18 mouse cellular contexts compared by ENCODE assay signal in genomic region chrX:77573743-77574142, GRCm38 (mm10).
"Had no signal": no experiment of that assay in that cellular context is flagged by ENCODE, and none has a peak within 500 bp of the region (broad histone marks: within the 10 kb centered on the region; RNA-seq: fewer than 3 reads in every experiment).

No protein-coding gene starts in this region.

- H3K36me3 ChIP-seq: liver, embryonic 13.5 days; midbrain, embryonic 13.5 days; neural tube, embryonic 15.5 days had no signal

- H3K4me2 ChIP-seq: liver, embryonic 13.5 days; midbrain, embryonic 13.5 days; neural tube, embryonic 15.5 days had no signal

- H3K4me3 ChIP-seq: layer of hippocampus, adult 2 months; liver, embryonic 13.5 days; midbrain, embryonic 13.5 days; neural tube, embryonic 15.5 days had no signal

- DNase-seq: kidney, adult 2 months; kidney, postnatal 25 days; layer of hippocampus, adult 9-11 months; liver, embryonic 13.5 days; lung, adult 2 months; lung, postnatal 14 days; lung, postnatal 4 days; right cerebral cortex, adult 18-20 months; right cerebral cortex, postnatal 14 days; right cerebral cortex, postnatal 4 days; thymus, adult 2 months; thymus, postnatal 14 days; thymus, postnatal 4 days had no signal

- H3K9ac ChIP-seq: liver, embryonic 13.5 days; midbrain, embryonic 13.5 days; neural tube, embryonic 15.5 days had no signal

- H3K9me3 ChIP-seq: liver, embryonic 13.5 days; midbrain, embryonic 13.5 days; neural tube, embryonic 15.5 days had no signal

- H3K27ac ChIP-seq: kidney, postnatal 0 days; layer of hippocampus, adult 2 months; liver, embryonic 13.5 days; midbrain, embryonic 13.5 days; neural tube, embryonic 15.5 days; stomach, postnatal 0 days had no signal

- ATAC-seq: midbrain, embryonic 13.5 days had no signal

- H3K4me1 ChIP-seq: neural tube, embryonic 15.5 days had no signal

- H3K27me3 ChIP-seq: liver, embryonic 13.5 days; midbrain, embryonic 13.5 days; neural tube, embryonic 15.5 days had no signal
